Mouse (Mus musculus) cerebellum, adult 2 months (tissue): ENCODE results near the gene Pdlim1. TPM values are rescaled to one million over a fixed set of nuclear protein-coding genes. Genes with fewer than 3 reads are reported as not detected.

Source experiments
- DNase-seq, 2 experiments: peaks; one replicate each; pipeline ENCODE4 v3.0.0; 2021
- H3K27ac ChIP-seq: fragments of 200-500 bp; 2 replicates; pipeline ENCODE4 v1.5.1; 2012; ENCODE audit warnings: low read length, control low read depth, inconsistent platforms; ENCODE audit not compliant: insufficient read depth
- H3K27me3 ChIP-seq: fragments of 200-500 bp; 2 replicates; pipeline ENCODE4 v1.6.1; 2012; ENCODE audit warnings: inconsistent platforms, mild to moderate bottlenecking, low read length, moderate library complexity; ENCODE audit not compliant: control insufficient read depth, insufficient read depth
- H3K4me1 ChIP-seq: fragments of 200-500 bp; 2 replicates; pipeline ENCODE4 v1.6.1; 2011; ENCODE audit warnings: low read length; ENCODE audit not compliant: control insufficient read depth, insufficient read depth
- H3K4me3 ChIP-seq: fragments of 200-500 bp; replicated peaks from 2 replicates; pipeline ENCODE3; 2011; ENCODE audit warnings: mild to moderate bottlenecking, low read depth, low read length, control low read depth; ENCODE audit not compliant: insufficient read depth
- CTCF ChIP-seq: fragments of 200-500 bp; IDR thresholded peaks from 2 replicates; pipeline ENCODE4 v1.5.1; 2011; ENCODE audit warnings: low read depth, mild to moderate bottlenecking, control low read depth, low read length, moderate library complexity, borderline replicate concordance; ENCODE audit not compliant: insufficient read depth
- POLR2A ChIP-seq: fragments of 200-500 bp; IDR thresholded peaks from 2 replicates; pipeline ENCODE4 v1.6.1; 2011; ENCODE audit warnings: low read length, control low read depth, borderline replicate concordance; ENCODE audit not compliant: insufficient read depth
- WGBS: fragments of 180-500 bp; shearing (Covaris S2); methylation state at CpG from one replicate; pipeline ENCODE4 v1.1.7; 2018; 5-methylcytosine and 5-hydroxymethylcytosine counted together
- polyA plus RNA-seq: library from polyadenylated mRNA; depleted of rRNA; stranded (reverse); fragments of >200 nt; gene quantifications from 2 replicates; pipeline ENCODE4 v1.2.3, GENCODE M21; 2012

Pdlim1 gene
- polyA plus RNA-seq, 1 experiment, result 23.2 TPM

DNA sequence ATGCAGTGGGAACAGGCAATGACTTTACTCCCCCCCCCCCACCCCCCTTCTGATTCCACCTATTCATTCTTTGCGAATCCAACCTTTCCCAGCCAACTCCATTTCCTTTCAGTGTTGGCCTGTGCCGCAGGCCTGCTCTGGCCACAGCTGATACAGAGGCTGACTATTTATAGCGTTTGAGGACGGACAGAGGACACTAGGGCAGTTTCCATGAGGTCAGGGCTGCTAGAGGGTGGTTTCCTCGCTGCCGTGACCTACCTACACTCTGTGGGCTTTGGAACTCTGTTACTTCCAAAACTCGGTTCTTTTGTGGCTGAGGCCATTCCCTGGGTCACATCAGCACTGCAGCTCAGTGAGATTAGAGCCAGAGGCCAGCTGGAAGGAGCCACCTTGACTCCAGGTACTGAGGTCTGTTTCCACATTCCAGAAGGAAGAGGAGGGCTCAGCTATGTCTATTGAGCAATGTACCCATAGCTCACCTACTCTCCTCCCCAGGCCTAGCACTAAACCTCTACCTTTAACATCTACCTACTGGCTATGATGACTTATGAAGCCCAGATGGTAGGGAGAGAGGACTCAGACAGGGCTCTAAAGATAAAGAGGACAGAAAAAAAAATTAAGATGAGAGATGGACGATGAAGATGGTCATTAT is 6.9 kb upstream of the Pdlim1 start:
- 86% methylated on average over 8 of the region's 8 CpGs for WGBS
- TF ChIP-seq POLR2A (no peak), CTCF (no peak)
- no peaks in the 10 kb centered on the region for H3K4me1 ChIP-seq

DNA sequence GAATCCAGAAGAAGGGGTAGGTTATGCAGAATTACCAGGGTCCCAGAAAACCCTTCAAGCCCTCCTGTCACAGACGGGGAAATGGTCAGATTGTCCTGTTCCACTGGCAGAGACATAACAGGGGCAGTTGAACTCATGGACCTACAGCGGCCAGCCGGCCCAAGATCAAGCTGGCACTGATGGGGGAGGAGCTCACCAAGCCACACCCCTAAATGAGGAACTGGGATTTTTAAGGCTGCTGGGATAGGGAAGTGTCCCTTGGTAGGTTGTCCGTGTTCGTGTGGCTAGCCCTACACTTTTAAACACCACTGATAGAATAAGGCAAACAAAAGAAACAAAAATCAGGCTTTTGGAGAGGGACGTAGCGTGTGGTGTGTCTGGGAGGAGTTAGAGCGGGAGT is 5.9 kb upstream of the Pdlim1 start:
- 94% methylated on average over 8 of the region's 8 CpGs for WGBS
- Histone ChIP-seq H3K27ac (no peak overlapping the region), H3K4me1 (no peaks in the 10 kb centered on the region), H3K27me3 (no peaks in the 10 kb centered on the region), H3K4me3 (no peak overlapping the region)
- TF ChIP-seq CTCF (no peak), POLR2A (no peak)
- no peak for DNase-seq

More for the DNA sequence above, 6.9 kb upstream of the Pdlim1 start:
- no peak for DNase-seq
- Histone ChIP-seq H3K4me3 (no peak overlapping the region), H3K27ac (no peak overlapping the region), H3K27me3 (no peaks in the 10 kb centered on the region)

DNA sequence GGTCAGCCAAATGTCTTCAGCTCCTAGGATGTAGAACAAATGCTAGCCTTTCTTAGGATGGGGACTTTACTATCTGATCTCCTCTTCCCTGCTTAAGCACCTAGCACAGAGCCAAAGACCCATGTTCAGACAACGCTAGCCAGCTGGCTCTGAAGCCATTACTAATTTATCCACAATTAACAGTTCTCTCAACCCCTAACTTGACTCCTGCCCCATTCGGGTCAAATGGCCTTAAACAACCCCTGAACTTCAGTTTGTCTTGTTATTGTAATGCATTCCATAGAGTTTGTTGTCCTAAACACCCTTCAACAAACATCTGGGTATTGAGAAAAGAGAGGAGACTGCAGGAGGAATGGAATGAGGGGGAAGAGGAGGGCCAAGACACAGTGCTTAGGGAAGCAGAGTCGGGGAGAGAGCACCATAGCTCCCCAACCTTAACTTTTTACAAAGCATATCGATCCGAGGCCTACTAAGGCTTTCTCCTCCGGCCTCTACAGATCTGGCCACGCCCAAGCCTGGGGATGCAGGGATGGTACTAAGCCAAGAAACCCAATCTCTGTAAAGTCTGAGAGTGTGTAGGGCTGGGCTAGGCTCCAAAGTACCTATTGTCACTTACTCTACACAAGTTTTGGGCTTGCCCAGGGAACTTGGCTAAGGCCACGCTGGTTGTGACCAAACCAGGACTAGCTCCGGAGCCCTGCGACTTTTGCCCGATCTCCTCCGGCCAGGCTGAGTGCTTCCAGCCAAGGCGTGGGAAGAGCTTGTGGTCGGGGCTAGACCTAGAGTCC is 4.0 kb upstream of the Pdlim1 start:
- Histone ChIP-seq H3K27ac (no peak overlapping the region), H3K27me3 (no peaks in the 10 kb centered on the region), H3K4me1 (no peaks in the 10 kb centered on the region), H3K4me3 (no peak overlapping the region)
- no peak for DNase-seq
- WGBS, result 85% methylated on average over 14 of the region's 14 CpGs
- TF ChIP-seq CTCF, result no peak
- TF ChIP-seq POLR2A, result no peak

DNA sequence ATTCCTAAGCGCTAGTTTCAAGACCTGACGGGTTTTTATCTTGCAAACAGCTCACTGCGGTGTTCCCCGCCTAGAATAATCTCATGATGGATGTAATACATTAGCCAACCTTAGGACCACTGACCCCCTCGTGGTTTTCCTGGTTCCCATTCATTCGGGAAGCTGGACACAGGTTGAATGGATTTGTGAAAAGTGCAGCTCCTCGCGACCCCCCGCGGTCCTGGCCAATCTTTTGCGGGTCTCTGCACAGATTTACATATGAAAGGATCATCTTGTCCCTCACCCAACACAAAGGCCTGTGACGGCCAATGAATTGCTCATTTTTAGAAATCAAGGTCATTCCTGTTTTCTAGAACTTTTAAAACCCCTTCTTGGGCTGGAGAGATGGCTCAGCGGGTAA is 1.0 kb upstream of the Pdlim1 start:
- H3K27me3 ChIP-seq, result no peaks in the 10 kb centered on the region; the same call in 1 of the 2 replicates
- no peak for TF ChIP-seq POLR2A
- no peak for TF ChIP-seq CTCF
- H3K4me1 ChIP-seq, result no peaks in the 10 kb centered on the region
- no peak for DNase-seq
- WGBS, result 36% methylated on average over 13 of the region's 13 CpGs
- H3K27ac ChIP-seq, result no peak overlapping the region
- no peak overlapping the region for H3K4me3 ChIP-seq

DNA sequence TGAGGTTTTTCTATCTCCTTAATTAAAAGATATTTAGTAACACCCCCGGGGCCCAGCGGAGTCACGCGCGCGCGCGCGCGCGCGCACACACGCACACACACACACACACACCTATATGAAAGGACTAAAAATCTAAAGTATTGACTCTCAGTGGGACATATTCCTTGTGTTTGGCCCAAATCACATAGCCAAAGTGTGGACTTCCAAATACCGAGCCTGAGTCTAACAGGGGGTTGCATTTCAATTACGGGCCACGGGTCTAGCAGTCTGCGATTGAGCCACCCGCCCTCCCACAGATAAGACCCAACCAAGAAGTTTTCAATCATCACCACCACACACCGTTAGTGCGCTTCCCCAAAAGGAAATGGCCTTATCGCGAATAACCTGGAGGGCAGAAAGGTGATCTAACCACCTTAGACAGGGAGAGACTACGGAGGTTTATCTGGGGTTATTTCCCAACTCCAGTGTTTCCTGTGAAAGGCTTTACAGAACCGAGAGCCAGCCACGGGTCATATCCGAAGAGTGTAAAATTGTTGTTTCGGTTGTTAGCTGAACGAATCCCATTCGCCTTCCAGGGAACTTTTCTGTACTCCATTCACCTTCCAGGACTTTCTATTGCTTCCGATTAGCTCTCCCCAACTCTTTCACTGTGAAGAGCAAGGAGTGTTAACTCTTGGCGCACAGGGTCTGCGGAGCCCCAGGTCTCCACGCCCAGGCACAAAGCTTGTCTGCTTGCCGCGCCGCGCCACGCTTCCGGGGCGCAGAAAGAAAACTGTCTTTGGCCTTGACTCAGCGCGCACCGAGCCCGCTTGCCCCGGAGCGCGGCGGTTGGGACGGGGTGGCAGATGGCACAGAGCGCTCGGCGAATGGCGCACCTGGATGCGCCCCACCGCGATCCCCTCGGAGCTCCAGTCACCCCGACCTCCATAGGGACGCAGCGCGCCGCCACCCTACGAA is 1.0 kb downstream of the Pdlim1 start:
- Histone ChIP-seq H3K4me1 (no peaks in the 10 kb centered on the region), H3K4me3 (peak overlapping the region; percentile 49), H3K27me3 (no peaks in the 10 kb centered on the region; the same call in 1 of the 2 replicates), H3K27ac (no peak overlapping the region)
- TF ChIP-seq POLR2A (no peak), CTCF (no peak)
- DNase-seq, result peak in 1 of 2 experiments; percentile 13
- 9% methylated on average over 63 of the region's 63 CpGs for WGBS

DNA sequence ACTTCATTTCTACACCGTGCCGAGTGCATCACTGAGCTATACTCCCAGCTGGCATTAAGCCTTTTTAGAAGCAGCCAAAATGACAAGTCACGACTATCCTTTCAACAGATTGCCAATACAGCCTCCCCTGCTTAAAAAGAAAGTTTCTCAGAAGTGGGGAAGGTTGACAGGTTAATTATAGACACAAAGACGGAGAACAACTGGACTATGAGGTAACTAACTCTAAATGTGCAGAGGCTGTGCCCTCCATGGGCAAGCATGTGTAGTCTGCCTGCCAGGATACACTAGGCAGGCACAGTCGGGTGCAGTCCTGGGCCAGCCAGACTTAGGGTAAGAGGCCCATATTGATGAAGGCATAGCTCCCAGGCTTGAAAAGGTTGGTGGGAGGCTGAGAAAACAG is 2.1 kb downstream of the Pdlim1 start:
- H3K27me3 ChIP-seq, result no peaks in the 10 kb centered on the region; the same call in 1 of the 2 replicates
- no peak overlapping the region for H3K27ac ChIP-seq
- 55% methylated on average over 5 of the region's 5 CpGs for WGBS
- TF ChIP-seq CTCF (no peak), POLR2A (no peak)
- H3K4me3 ChIP-seq, result no peak overlapping the region
- no peak for DNase-seq
- no peaks in the 10 kb centered on the region for H3K4me1 ChIP-seq

DNA sequence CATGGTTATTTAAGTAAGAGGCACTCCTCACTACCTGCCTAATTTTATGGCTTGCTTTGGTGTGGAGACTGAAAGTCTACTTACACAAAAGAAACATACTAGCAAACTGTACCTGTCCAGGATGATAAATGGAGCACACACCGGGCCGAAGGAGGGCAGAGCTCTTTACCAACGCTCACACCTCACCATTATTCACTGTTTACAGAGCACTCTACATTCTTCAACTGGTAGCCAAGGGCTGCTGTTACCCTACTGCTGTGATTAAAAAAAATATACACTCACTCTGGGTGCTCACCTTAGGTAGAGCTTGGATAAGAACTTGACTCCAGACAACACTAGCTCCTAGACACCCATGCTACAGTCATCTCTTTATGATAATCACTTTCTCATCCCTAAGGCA is 3.1 kb downstream of the Pdlim1 start:
- TF ChIP-seq CTCF (no peak), POLR2A (no peak)
- no peaks in the 10 kb centered on the region for H3K4me1 ChIP-seq
- H3K4me3 ChIP-seq, result no peak overlapping the region
- no peak overlapping the region for H3K27ac ChIP-seq
- 93% methylated on average over 3 of the region's 3 CpGs for WGBS
- DNase-seq, result no peak
- H3K27me3 ChIP-seq, result no peaks in the 10 kb centered on the region; the same call in 1 of the 2 replicates
